Mouse (Mus musculus): ENCODE data around the gene Olfr47. TPM values are rescaled to one million over a fixed set of nuclear protein-coding genes. Genes with fewer than 3 reads are reported as not detected.

The Olfr47 gene
- total RNA-seq (2023): not detected in 4 replicates

DNA sequence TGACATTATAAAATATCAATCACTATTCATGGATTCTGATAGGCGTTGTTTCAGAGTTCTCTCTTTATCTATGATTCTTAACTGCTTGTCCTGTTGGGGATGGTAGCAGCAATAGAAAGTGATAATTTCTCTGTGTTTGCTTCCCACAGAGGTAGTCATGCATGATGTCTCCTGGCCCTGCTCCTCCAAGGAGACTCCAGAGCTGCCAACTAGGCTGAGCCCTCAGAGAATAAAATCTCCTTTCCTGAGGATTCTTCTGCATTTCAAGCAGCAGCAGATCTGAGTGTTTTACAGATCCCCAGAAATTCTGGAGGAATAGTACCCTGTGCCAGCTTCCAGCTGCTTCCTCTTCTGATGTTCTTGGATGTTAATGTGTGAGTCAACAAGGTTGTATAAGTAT lies at the start of gene Olfr47:
Olfr47 (plus strand) TSS at position 275 of the 400 bp plus-strand sequence.

DNA sequence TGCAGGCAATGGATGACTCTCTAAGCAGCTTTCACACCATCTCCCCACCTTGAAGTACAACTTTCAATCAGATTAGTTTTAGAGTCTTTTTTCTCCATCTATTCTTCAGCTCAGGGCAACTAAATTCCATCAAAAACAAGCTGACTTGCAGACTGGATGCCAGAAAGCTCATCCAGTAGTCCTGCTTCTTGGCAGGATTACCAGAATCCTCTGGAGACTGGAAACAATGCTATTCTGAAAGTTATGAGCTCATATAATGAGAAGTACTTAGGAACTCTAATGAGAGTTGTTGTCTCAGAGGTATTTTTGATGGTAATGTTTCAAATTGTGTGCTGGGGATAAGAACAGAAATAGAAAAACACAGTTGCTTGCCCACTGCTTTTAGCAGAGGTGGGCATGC lies 34.5 kb upstream of the Olfr47 start, which contains the start of gene Olfr435:
Olfr435 (plus strand) TSS at position 366 of the 400 bp plus-strand sequence.

DNA sequence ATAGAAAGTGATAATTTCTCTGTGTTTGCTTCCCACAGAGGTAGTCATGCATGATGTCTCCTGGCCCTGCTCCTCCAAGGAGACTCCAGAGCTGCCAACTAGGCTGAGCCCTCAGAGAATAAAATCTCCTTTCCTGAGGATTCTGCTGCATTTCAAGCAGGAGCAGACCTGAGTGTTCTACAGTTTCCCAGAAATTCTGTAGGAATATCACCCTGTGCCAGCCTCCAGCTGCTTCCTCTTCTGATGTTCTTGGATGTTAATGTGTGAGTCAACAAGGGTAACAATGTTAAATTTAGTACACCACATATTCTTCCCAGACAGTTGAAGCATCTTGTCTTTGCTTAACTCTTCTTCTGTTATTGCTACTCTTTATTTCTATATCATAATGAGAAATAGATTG lies 18.5 kb upstream of the Olfr47 start, which contains the start of gene Olfr434:
Olfr434 (plus strand) TSS at position 149 of the 400 bp plus-strand sequence.

DNA sequence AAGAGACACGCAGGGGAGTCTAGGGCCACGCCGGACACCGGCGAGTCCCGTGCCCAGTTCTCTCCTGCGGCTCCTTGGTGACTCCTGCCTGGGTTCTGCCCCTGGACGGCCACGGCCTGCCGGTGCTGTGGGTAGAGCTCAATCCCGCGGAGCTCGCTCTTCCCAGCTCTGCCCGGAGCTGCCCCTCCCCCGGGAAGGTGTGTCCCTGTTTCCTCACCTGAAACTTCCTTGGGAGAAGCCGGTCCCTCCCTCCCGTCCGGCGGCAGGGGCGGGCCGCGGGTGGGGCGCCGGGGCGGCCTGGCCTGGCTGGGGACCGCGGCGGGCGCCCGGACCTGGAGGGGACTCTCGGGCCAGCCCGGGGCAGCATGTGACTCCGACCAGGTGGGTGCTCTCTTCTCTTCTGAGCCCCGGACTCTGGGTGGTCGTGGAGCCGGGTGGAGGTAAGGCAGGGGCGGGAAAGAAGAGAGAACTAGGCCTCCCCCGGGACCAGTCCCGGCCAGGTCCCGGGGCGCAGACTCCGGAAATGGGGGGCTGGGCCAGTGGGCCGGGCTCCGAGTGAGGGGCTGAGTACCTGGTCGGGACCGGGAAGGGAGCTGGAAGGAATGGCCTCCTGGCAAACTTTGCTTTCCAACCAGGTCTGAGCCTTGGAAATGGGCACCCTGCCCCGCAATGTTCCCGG lies 34.2 kb downstream of the Olfr47 start, which contains the start of gene Arhgef5:
Arhgef5 (plus strand) TSS at position 220 of the 679 bp plus-strand sequence.

Other genes starting within 250 kb of the Olfr47 start
- gene Olfr441, start 125.2 kb upstream of the Olfr47 start, total RNA-seq (2023): not detected in 4 replicates
- not detected in 4 replicates for gene Olfr237-ps1, start 85.0 kb upstream of the Olfr47 start, total RNA-seq (2023)
- not detected in 4 replicates for gene Olfr437, start 68.2 kb upstream of the Olfr47 start, total RNA-seq (2023)
- gene Olfr13, start 59.4 kb upstream of the Olfr47 start, total RNA-seq (2023): not detected in 4 replicates
- gene Olfr435, start 34.4 kb upstream of the Olfr47 start, total RNA-seq (2023): not detected in 4 replicates
- gene Olfr434, start 18.5 kb upstream of the Olfr47 start, total RNA-seq (2023): not detected in 4 replicates
- gene Arhgef5, start 34.1 kb downstream of the Olfr47 start, total RNA-seq (2023): 0.19 to 1.0 TPM (median 0.39 TPM) in 3 of 4 replicates, not detected in the other
- 0.58 TPM in 1 of 4 replicates, not detected in the others for gene Nobox, start 78.0 kb downstream of the Olfr47 start, total RNA-seq (2023)